Mouse (Mus musculus) megakaryocyte, embryonic 14.5 days (primary cell): ENCODE data around the gene Sipa1l3.

Experiments used
- FLI1 ChIP-seq: IDR thresholded peaks from 2 replicates; pipeline ENCODE4 v1.6.1; 2012; ENCODE audit warnings: low read length, inconsistent platforms, mixed read lengths
- GATA1 ChIP-seq: IDR thresholded peaks from 3 replicates; pipeline ENCODE4 v1.6.1; 2012; ENCODE audit warnings: mixed read lengths, low read length, inconsistent platforms, borderline replicate concordance

- TF ChIP-seq FLI1 (no peak), GATA1 (no peak)
Measured at GRCm38 (mm10) chr7:29455591-29455990, 62.9 kb downstream of the Sipa1l3 start.
